Mouse (Mus musculus) heart, adult 2 months (tissue): ENCODE data around the gene Rgl3. TPM values are rescaled to one million over a fixed set of nuclear protein-coding genes. Genes with fewer than 3 reads are reported as not detected.

Experiments
- DNase-seq, 2 experiments: peaks; one replicate each; pipeline ENCODE4 v3.0.0; 2021
- H3K27ac ChIP-seq: fragments of 200-600 bp; 2 replicates; pipeline ENCODE4 v1.8.1; 2022
- H3K27me3 ChIP-seq: fragments of 200-500 bp; 2 replicates; pipeline ENCODE4 v1.6.1; 2012; ENCODE audit warnings: mild to moderate bottlenecking, low read length, inconsistent platforms, mixed read lengths; ENCODE audit not compliant: control insufficient read depth, insufficient read depth
- H3K36me3 ChIP-seq: fragments of 200-500 bp; 2 replicates; pipeline ENCODE4 v1.6.1; 2012; ENCODE audit warnings: low read length, inconsistent platforms; ENCODE audit not compliant: control insufficient read depth, insufficient read depth
- H3K4me1 ChIP-seq: fragments of 200-500 bp; 2 replicates; pipeline ENCODE4 v1.6.1; 2011; ENCODE audit warnings: low read length; ENCODE audit not compliant: control insufficient read depth, insufficient read depth
- H3K4me3 ChIP-seq: fragments of 200-600 bp; 2 replicates; pipeline ENCODE4 v1.8.1; 2022
- H3K79me2 ChIP-seq: fragments of 200-500 bp; replicated peaks from 2 replicates; pipeline ENCODE4 v1.6.1; 2012; ENCODE audit warnings: mild to moderate bottlenecking, inconsistent platforms, low read length, moderate library complexity, mixed read lengths; ENCODE audit not compliant: control insufficient read depth, insufficient read depth
- H3K9ac ChIP-seq: fragments of 200-500 bp; 2 replicates; pipeline ENCODE4 v1.6.1; 2012; ENCODE audit warnings: low read depth, mild to moderate bottlenecking, control low read depth, inconsistent platforms, low read length, mixed read lengths
- CTCF ChIP-seq: fragments of 200-600 bp; IDR thresholded peaks from 2 replicates; pipeline ENCODE4 v1.8.1; 2022; ENCODE audit warnings: antibody characterized with exemption, mild to moderate bottlenecking, moderate library complexity
- EP300 ChIP-seq: fragments of 200-500 bp; IDR thresholded peaks from 2 replicates; pipeline ENCODE4 v1.6.1; 2011; ENCODE audit warnings: low read depth, low read length, control low read depth; ENCODE audit not compliant: insufficient read depth
- POLR2A ChIP-seq: fragments of 200-500 bp; IDR thresholded peaks from 2 replicates; pipeline ENCODE4 v1.6.1; 2011; ENCODE audit warnings: mild to moderate bottlenecking, low read depth, low read length, control low read depth; ENCODE audit not compliant: insufficient read depth
- WGBS: fragments of 180-500 bp; shearing (Covaris S2); methylation state at CpG from one replicate; pipeline ENCODE4 v1.1.7; 2018; 5-methylcytosine and 5-hydroxymethylcytosine counted together
- intact Hi-C: fragments of 180-260 bp; cut with DNase I; formaldehyde crosslinking; loops from one replicate; pipeline ENCODE4 v1.15.1; 2025
- polyA plus RNA-seq: library from polyadenylated mRNA; depleted of rRNA; stranded (reverse); fragments of >200 nt; gene quantifications from 2 replicates; pipeline ENCODE4 v1.2.3, GENCODE M21; 2012
- total RNA-seq, 2 experiments: library from RNA; stranded (reverse); gene quantifications; 2 replicates each; pipeline ENCODE4 v1.2.3; 2021

Rgl3 gene
- total and polyA plus RNA-seq, 3 experiments, result 4.2 to 13.9 (median 4.8) TPM

GRCm38 (mm10) chr9:22003163-22003554 lies 13.9 kb upstream of the Rgl3 start:
- no peak for DNase-seq
- peak overlapping the region; percentile 70 for H3K4me3 ChIP-seq
- no peaks in the 10 kb centered on the region for H3K27me3 ChIP-seq
- peak overlapping the region; percentile 63 for H3K27ac ChIP-seq
- TF ChIP-seq EP300, result no peak
- TF ChIP-seq POLR2A, result no peak
- no peak for TF ChIP-seq CTCF
- H3K36me3 ChIP-seq, result no peaks in the 10 kb centered on the region
- H3K4me1 ChIP-seq, result peaks cover 4% of the 10 kb centered on the region
- H3K79me2 ChIP-seq, result no peaks in the 10 kb centered on the region
- intact Hi-C loops, result loop anchor here (2.0 to 10.0 kb wide), 4 partner anchors 48 to 154 kb away; partner anchors contain the start of genes Elof1, Gm49318, Pigyl and Swsap1
- WGBS, result under 1% methylated on average over 18 of the region's 18 CpGs
- peak overlapping the region; percentile 52 for H3K9ac ChIP-seq

- H3K79me2 ChIP-seq, result no peaks in the 10 kb centered on the region
- H3K27ac ChIP-seq, result peak within 1 kb of the TSS; percentile 63
- WGBS, result 7% methylated on average over 57 of the region's 57 CpGs
- H3K27me3 ChIP-seq, result no peaks in the 10 kb centered on the region
- H3K9ac ChIP-seq, result peak within 1 kb of the TSS; percentile 52
- intact Hi-C loops, result loop anchor here (2.0 to 10.0 kb wide), 4 partner anchors 48 to 155 kb away; partner anchors contain the start of genes Elof1, Gm49318, Pigyl and Swsap1
- H3K4me3 ChIP-seq, result peak within 1 kb of the TSS; percentile 70
- H3K4me1 ChIP-seq, result peaks cover 4% of the 10 kb centered on the region
- TF ChIP-seq CTCF (0 out of 2 replicates have a peak, but pooled peaks have one; percentile 4), EP300 (peak; percentile 89; the same call in 1 of the 2 replicates), POLR2A (peak; percentile 94)
- peak; percentile 98 to 100 for DNase-seq
- no peaks in the 10 kb centered on the region for H3K36me3 ChIP-seq
These were observed 13.2 kb upstream of the Rgl3 start, which contains the start of the genes Ccdc151 and Prkcsh for GRCm38 (mm10) chr9:22002194-22003162. Ccdc151 (minus strand) TSS chr9:22002634. Prkcsh (plus strand) TSS chr9:22002806.

- H3K9ac ChIP-seq, result no peak overlapping the region
- DNase-seq, result no peak
- TF ChIP-seq CTCF (no peak), POLR2A (no peak), EP300 (no peak)
- WGBS, result 92% methylated on average over 4 of the region's 4 CpGs
- no peaks in the 10 kb centered on the region for H3K27me3 ChIP-seq
- H3K27ac ChIP-seq, result no peak overlapping the region
- no peaks in the 10 kb centered on the region for H3K36me3 ChIP-seq
- no peak overlapping the region for H3K4me3 ChIP-seq
- peaks cover 4% of the 10 kb centered on the region for H3K4me1 ChIP-seq
- intact Hi-C loops, result loop anchor here (2.0 to 10.0 kb wide), 4 partner anchors 47 to 156 kb away; partner anchors contain the start of genes Elof1, Gm49318, Pigyl and Swsap1
- H3K79me2 ChIP-seq, result no peaks in the 10 kb centered on the region
These were observed 12.4 kb upstream of the Rgl3 start for GRCm38 (mm10) chr9:22001633-22002032.

GRCm38 (mm10) chr9:22000296-22000695 lies 11.1 kb upstream of the Rgl3 start:
- no peak overlapping the region for H3K27ac ChIP-seq
- WGBS, result 90% methylated on average over 6 of the region's 6 CpGs
- no peak overlapping the region for H3K4me3 ChIP-seq
- H3K4me1 ChIP-seq, result peaks cover 4% of the 10 kb centered on the region
- H3K36me3 ChIP-seq, result no peaks in the 10 kb centered on the region
- no peak overlapping the region for H3K9ac ChIP-seq
- H3K27me3 ChIP-seq, result no peaks in the 10 kb centered on the region
- no peak for TF ChIP-seq CTCF
- TF ChIP-seq EP300, result no peak
- TF ChIP-seq POLR2A, result no peak
- intact Hi-C loops, result loop anchor here (5.0 to 10.0 kb wide), 3 partner anchors 72 to 157 kb away; partner anchors contain the start of genes Elof1, Gm49318, Pigyl and Zfp653
- no peak for DNase-seq
- no peaks in the 10 kb centered on the region for H3K79me2 ChIP-seq

GRCm38 (mm10) chr9:21996178-21996867 lies 7.1 kb upstream of the Rgl3 start:
- no peak for DNase-seq
- no peak overlapping the region for H3K4me3 ChIP-seq
- no peak overlapping the region for H3K9ac ChIP-seq
- H3K36me3 ChIP-seq, result no peaks in the 10 kb centered on the region
- H3K4me1 ChIP-seq, result no peaks in the 10 kb centered on the region
- intact Hi-C loops, result no loop called here
- no peak overlapping the region for H3K27ac ChIP-seq
- 81% methylated on average over 3 of the region's 3 CpGs for WGBS
- H3K79me2 ChIP-seq, result no peaks in the 10 kb centered on the region
- H3K27me3 ChIP-seq, result peaks cover 3% of the 10 kb centered on the region; the same call in 1 of the 2 replicates
- no peak for TF ChIP-seq EP300
- no peak for TF ChIP-seq POLR2A
